Mouse (Mus musculus) kidney, adult 18-20 months (tissue): ENCODE data around the gene Gm17175.
"Not testable (repeated sequence)": the region's sequence is repeated elsewhere in the genome, so short reads cannot be mapped to it uniquely, and the experiment has no call there.

Source experiments
- DNase-seq: peaks from one replicate; pipeline ENCODE4 v3.0.0; 2021

The Gm17175 gene

GRCm38 (mm10) chr14:51573963-51574362, at the start of gene Gm17175:
Gene Gm17175, minus strand, starts transcription at chr14:51574063.
- not testable (repeated sequence) for DNase-seq

DNA sequence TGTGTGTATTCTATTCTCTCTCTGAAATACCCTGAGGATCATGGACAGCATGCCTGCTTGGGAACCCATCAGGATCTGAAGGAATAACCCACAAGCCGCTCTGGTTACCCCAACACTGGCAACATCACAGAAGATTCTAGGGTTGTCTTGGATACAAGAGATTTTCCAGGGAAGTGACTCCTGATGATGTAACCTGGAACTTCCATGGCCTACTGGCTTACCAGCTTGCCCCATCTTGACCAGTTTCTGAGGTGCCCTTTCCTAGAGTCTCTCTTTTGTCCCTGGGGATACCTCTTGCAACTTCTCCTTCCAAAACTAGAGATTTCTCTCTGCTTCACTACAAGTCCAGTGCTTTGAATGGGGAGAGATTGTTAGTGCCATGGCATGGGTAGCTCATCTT, 37.3 kb upstream of the Gm17175 start, which contains the start of gene Gm17078:
TSS of gene Gm17078 (minus strand) at position 101 of the 400 bp plus-strand sequence.
- no peak for DNase-seq

- DNase-seq: not testable (repeated sequence)
Measured at GRCm38 (mm10) chr14:51592039-51592438, 18.2 kb upstream of the Gm17175 start, which contains the start of gene Gm17174. Gene Gm17174, minus strand, starts transcription at chr14:51592139.

- no peak for DNase-seq
Measured at GRCm38 (mm10) chr14:51552490-51552889, 21.4 kb downstream of the Gm17175 start, which contains the start of gene Gm5622. Gene Gm5622, plus strand, starts transcription at chr14:51552790.
